Mouse (Mus musculus) lung, postnatal 0 days (tissue): ENCODE data around the gene Gm20547. TPM values are rescaled to one million over a fixed set of nuclear protein-coding genes. Genes with fewer than 3 reads are reported as not detected.
"Not testable (repeated sequence)": the region's sequence is repeated elsewhere in the genome, so short reads cannot be mapped to it uniquely, and the experiment has no call there.

Experiments
- ATAC-seq: fragments of 200-750 bp; cut with Nextera tagmentation; 2 replicates; pipeline ENCODE4 v1.8.0; 2017; ENCODE audit warnings: moderate library complexity
- DNase-seq: peaks from one replicate; pipeline ENCODE4 v3.0.0-alpha.2; 2016; ENCODE audit warnings: low spot score
- H3K27ac ChIP-seq: fragments of 300-500 bp; sonication (generic); 2 replicates; pipeline ENCODE4 v1.5.1; 2014; ENCODE audit warnings: antibody characterized with exemption, mild to moderate bottlenecking, low read length, mixed read lengths
- H3K27me3 ChIP-seq: fragments of 300-500 bp; sonication (generic); replicated peaks from 2 replicates; pipeline ENCODE4 v1.6.1; 2014; ENCODE audit warnings: low read length, mixed read lengths; ENCODE audit not compliant: insufficient read depth
- H3K36me3 ChIP-seq: fragments of 300-500 bp; sonication (generic); 2 replicates; pipeline ENCODE4 v1.6.1; 2014; ENCODE audit warnings: low read length, mixed read lengths; ENCODE audit not compliant: insufficient read depth
- H3K4me1 ChIP-seq: fragments of 300-500 bp; sonication (generic); 2 replicates; pipeline ENCODE4 v1.6.1; 2014; ENCODE audit warnings: antibody characterized with exemption, low read depth, low read length, mixed read lengths; ENCODE audit not compliant: insufficient read depth
- H3K4me2 ChIP-seq: fragments of 300-500 bp; sonication (generic); replicated peaks from 2 replicates; pipeline ENCODE4 v1.6.1; 2014; ENCODE audit warnings: low read depth, mild to moderate bottlenecking, low read length, moderate library complexity, mixed read lengths
- H3K4me3 ChIP-seq: fragments of 300-500 bp; sonication (generic); 2 replicates; pipeline ENCODE4 v1.5.1; 2014; ENCODE audit warnings: low read depth, low read length
- H3K9ac ChIP-seq: fragments of 300-500 bp; sonication (generic); replicated peaks from 2 replicates; pipeline ENCODE4 v1.6.1; 2014; ENCODE audit warnings: low read depth, mild to moderate bottlenecking
- H3K9me3 ChIP-seq: fragments of 300-500 bp; sonication (generic); 2 replicates; pipeline ENCODE4 v1.6.1; 2016; ENCODE audit warnings: low read length, mixed read lengths
- CTCF ChIP-seq: IDR thresholded peaks from 2 replicates; pipeline ENCODE4 v1.5.1; 2016; ENCODE audit warnings: antibody characterized with exemption, mild to moderate bottlenecking
- EP300 ChIP-seq: IDR thresholded peaks from 2 replicates; pipeline ENCODE4 v1.6.1; 2016; ENCODE audit warnings: antibody characterized with exemption, mild to moderate bottlenecking, control low read depth
- WGBS: fragments of 180-500 bp; shearing (Covaris S2); extraction: QIAGEN DNeasy Blood & Tissue Kit; methylation state at CpG from one replicate; pipeline ENCODE4 v1.1.7; 2014; 5-methylcytosine and 5-hydroxymethylcytosine counted together
- polyA plus RNA-seq: library from polyadenylated mRNA; unstranded; fragments of >200 nt; fragmentation: Nextera tagmentation; extraction: Ambion mirVana; gene quantifications from 2 replicates; pipeline ENCODE4 v1.2.1, GENCODE M21; 2015

Gm20547 gene
- polyA plus RNA-seq, 1 experiment from 2014 or later: not detected

- Histone ChIP-seq H3K4me1 (peaks cover 12% of the 10 kb centered on the region; the same call in 1 of the 2 replicates), H3K9me3 (no peaks in the 10 kb centered on the region), H3K27ac (no peak overlapping the region), H3K4me2 (no peak overlapping the region), H3K36me3 (peaks cover 10% of the 10 kb centered on the region), H3K27me3 (no peaks in the 10 kb centered on the region), H3K4me3 (no peak overlapping the region), H3K9ac (no peak overlapping the region)
- 85% methylated on average over 7 of the region's 7 CpGs for WGBS
- TF ChIP-seq CTCF: no peak
- no peak for TF ChIP-seq EP300
- ATAC-seq (no peak), DNase-seq (no peak)
Measured at GRCm38 (mm10) chr17:34838785-34839184, 43.1 kb downstream of the Gm20547 start.

GRCm38 (mm10) chr17:34837464-34838324, 44.1 kb downstream of the Gm20547 start:
- H3K27ac ChIP-seq: peak overlapping the region; percentile 85
- peaks cover 12% of the 10 kb centered on the region; the same call in 1 of the 2 replicates for H3K4me1 ChIP-seq
- TF ChIP-seq CTCF (no peak), EP300 (no peak)
- DNase-seq: no peak
- no peaks in the 10 kb centered on the region for H3K27me3 ChIP-seq
- H3K4me2 ChIP-seq: peak overlapping the region; percentile 91
- H3K9me3 ChIP-seq: no peaks in the 10 kb centered on the region
- WGBS: 36% methylated on average over 43 of the region's 43 CpGs
- peak overlapping the region; percentile 77 for H3K4me3 ChIP-seq
- H3K36me3 ChIP-seq: peaks cover 6% of the 10 kb centered on the region
- no peak; the same call in 1 of the 2 replicates for ATAC-seq
- H3K9ac ChIP-seq: peak overlapping the region; percentile 74

GRCm38 (mm10) chr17:34836856-34837221, 45.0 kb downstream of the Gm20547 start, which contains the start of the genes Stk19 and Dxo:
Stk19 (minus strand) TSS chr17:34836945.
Dxo (plus strand) TSS chr17:34837019.
- H3K27me3 ChIP-seq: no peaks in the 10 kb centered on the region
- peaks cover 6% of the 10 kb centered on the region for H3K36me3 ChIP-seq
- no peak for TF ChIP-seq CTCF
- TF ChIP-seq EP300: no peak
- under 1% methylated on average over 40 of the region's 40 CpGs for WGBS
- H3K9me3 ChIP-seq: no peaks in the 10 kb centered on the region
- H3K27ac ChIP-seq: peak within 1 kb of the TSS; percentile 85
- H3K9ac ChIP-seq: peak within 1 kb of the TSS; percentile 74
- DNase-seq (peak; percentile 98), ATAC-seq (peak; percentile 96)
- peak within 1 kb of the TSS; percentile 77 for H3K4me3 ChIP-seq
- peak within 1 kb of the TSS; percentile 91 for H3K4me2 ChIP-seq
- peaks cover 12% of the 10 kb centered on the region; the same call in 1 of the 2 replicates for H3K4me1 ChIP-seq

GRCm38 (mm10) chr17:34836155-34836855, 45.5 kb downstream of the Gm20547 start:
- peak; percentile 87 for DNase-seq
- Histone ChIP-seq H3K4me1 (peaks cover 12% of the 10 kb centered on the region; the same call in 1 of the 2 replicates), H3K4me3 (peak overlapping the region; percentile 77), H3K27me3 (no peaks in the 10 kb centered on the region), H3K9ac (peak overlapping the region; percentile 74), H3K36me3 (peaks cover 6% of the 10 kb centered on the region), H3K9me3 (no peaks in the 10 kb centered on the region), H3K27ac (peak overlapping the region; percentile 85), H3K4me2 (peak overlapping the region; percentile 91)
- ATAC-seq: peak; percentile 76
- 4% methylated on average over 45 of the region's 48 CpGs for WGBS
- TF ChIP-seq EP300: no peak
- no peak for TF ChIP-seq CTCF

- H3K4me2 ChIP-seq, H3K9me3 ChIP-seq, H3K4me3 ChIP-seq, ATAC-seq, DNase-seq, H3K9ac ChIP-seq, H3K4me1 ChIP-seq, H3K27ac ChIP-seq, H3K27me3 ChIP-seq: not testable (repeated sequence)
- WGBS: 89% methylated on average over 1 of the region's 1 CpGs
- peaks cover 21% of the 10 kb centered on the region; the same call in 1 of the 2 replicates for H3K36me3 ChIP-seq
Measured at GRCm38 (mm10) chr17:34830776-34831175, 51.1 kb downstream of the Gm20547 start.

GRCm38 (mm10) chr17:34814818-34815370, 66.9 kb downstream of the Gm20547 start:
- Histone ChIP-seq H3K9ac (no peak overlapping the region), H3K27me3 (no peaks in the 10 kb centered on the region), H3K4me3 (no peak overlapping the region), H3K36me3 (no peaks in the 10 kb centered on the region), H3K9me3 (no peaks in the 10 kb centered on the region), H3K27ac (no peak overlapping the region), H3K4me2 (no peak overlapping the region), H3K4me1 (no peaks in the 10 kb centered on the region)
- no peak for DNase-seq
- 70% methylated on average over 7 of the region's 7 CpGs for WGBS
- TF ChIP-seq CTCF (no peak), EP300 (no peak)
- ATAC-seq: no peak
